Mouse (Mus musculus) mouse trophoblast stem cell (cell line): ENCODE measurements around the gene Ptprd.
"Not testable (repeated sequence)": the region's sequence is repeated elsewhere in the genome, so short reads cannot be mapped to it uniquely, and the experiment has no call there.

Experiments used
- in situ Hi-C, 2 experiments: fragments of 300-500 bp; cut with MseI, MboI; formaldehyde crosslinking; loops; 2 replicates in 1 of 2; 3 replicates in 1 of 2; pipeline ENCODE4 v1.15.1; 2025

Ptprd gene

GRCm38 (mm10) chr4:76037178-76037577 is 2174.6 kb downstream of the Ptprd start:
- in situ Hi-C loops, result not testable (repeated sequence)

DNA sequence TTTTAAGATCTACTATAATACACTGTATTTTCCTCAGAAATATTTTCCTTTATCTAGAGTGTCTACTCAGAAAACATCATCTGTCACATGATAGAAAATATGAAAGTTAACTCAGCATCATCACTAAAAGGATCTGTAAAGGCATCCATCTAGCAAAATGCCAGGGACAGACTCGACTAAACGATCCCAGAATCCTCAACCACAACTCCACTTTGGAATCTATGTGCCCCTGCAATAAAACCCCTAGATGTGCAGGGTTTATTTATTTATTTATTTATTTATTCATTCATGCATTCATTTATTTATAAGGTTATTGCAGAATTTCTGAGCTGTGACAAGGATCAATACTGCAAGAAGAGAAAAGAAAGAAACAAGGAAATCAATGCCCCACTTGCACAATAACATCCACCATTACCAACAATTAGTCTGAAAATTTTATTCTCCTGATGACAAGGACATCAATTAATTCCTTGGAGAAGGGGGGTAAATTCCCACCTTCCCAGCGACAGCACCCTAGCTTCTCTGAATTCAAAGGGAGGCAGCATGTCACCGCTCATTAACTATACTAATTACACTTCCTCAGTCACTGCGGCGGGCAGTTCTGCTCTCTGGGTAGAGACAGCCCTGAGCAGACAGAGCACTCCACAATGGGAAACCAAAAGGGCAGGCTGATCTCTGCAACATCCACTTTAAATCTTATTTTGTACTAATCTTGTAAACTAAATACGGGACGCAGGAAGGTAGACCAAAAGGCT is 2186.0 kb downstream of the Ptprd start:
- in situ Hi-C loops, result no loop called here

- in situ Hi-C loops, result no loop called here
Observed at GRCm38 (mm10) chr4:76024502-76024821, 2187.3 kb downstream of the Ptprd start.

GRCm38 (mm10) chr4:76023756-76024501 is 2187.8 kb downstream of the Ptprd start:
- in situ Hi-C loops, result no loop called here

DNA sequence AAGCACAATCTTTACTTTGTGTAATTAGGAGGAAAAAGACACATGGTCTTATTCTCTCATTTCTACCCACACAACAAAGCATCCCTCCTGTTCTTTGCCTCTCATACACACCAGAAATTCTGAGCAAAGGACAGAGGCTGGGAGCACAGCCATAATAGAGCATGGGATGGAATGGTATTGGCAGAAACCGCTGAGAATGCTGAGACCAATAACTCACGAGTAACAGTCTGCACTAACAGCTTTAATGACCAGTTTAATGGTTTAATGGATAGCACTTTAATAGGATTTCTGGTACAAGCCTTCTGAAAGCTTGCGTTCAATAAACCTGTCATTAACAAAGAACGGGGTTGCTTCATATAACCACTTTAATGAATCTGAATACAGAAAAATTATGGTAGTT is 2190.1 kb downstream of the Ptprd start:
- in situ Hi-C loops, result no loop called here

DNA sequence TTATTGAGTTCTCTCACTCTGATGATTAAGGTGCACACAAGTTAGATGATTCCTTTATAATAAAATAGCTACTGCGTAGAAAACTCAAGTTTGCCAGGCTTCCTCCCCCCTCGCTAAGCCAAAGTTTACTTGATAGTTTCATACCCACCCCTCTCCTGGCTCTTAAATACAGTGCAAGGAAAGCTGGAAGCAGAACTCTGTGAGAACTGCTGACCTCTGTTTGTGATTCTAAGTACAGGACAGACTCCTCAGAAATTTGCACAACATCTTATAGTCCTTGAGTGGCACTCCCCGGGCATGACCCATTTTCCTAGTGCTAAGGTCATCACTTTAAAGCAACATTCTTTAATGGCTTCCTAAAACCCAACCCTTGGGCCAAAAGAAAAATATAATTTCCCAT is 2196.7 kb downstream of the Ptprd start:
- in situ Hi-C loops, result no loop called here

DNA sequence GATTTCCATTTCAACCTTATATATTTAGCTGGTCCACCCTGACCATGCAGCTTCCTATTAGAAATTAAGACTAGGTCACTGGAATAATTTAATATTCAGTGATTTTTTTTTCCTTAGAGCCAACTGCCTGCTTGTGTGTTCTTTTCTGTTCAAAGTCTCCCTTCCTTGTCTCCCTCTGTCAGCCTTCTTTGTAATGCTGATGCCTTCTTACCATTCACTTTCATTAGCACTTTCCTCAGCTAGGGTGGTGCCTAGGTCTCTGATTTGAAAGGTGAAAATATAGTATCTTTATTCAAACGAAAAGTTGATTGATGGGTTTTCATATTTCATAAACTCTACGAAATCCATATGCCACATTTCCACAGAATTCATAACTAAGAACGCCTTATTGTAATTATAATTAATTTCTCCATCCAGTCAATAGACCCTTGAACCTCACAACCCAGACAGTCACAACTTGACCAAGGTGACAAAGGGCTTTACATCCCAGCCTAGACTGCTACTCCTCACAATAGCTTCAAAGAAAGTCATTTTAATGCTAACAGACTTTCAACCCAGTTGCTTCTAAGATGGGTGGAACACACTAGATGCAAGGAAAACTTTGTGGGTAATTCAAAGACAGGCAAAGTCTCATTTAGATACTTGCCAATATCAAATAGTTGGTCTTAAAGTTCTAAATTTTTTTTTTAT is 2197.5 kb downstream of the Ptprd start:
- in situ Hi-C loops, result no loop called here

DNA sequence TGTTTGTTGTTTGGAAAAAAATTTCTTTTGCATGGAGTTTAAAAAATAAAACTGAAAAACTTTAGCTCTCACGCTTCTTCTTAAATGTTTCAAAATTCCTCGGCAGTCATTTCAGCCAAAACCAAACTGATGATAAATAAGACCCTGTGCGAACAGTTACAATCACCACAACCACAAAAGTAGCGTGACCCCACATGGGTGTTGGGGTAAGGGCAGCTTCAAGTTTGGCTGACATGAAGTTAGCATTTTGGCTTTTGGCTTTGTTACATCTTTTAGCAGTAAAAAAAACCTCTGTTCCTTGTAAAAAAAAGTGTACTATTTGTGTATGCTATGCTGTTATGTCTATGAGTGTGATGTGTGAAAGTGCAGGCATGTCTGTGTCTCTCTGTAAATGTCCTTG is 2203.2 kb downstream of the Ptprd start:
- in situ Hi-C loops, result no loop called here

DNA sequence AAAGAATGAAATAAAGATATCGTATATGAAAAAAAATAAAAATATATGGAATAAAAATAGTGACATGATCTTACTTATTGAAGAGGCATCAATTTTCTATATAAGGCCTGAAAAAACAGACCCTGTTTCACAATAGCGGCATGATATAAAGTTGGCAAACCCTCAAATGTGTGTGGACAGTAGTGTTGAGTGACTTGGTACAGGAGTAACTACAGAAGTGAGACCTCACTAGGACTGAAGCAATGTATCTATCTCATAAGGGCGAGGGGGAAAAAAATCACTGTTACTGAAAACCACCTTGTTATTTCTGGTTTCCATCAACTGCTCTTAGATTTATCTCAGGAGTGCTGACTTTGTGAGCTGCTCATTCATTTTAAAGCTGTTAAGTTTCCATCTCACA is 2204.5 kb downstream of the Ptprd start:
- in situ Hi-C loops, result no loop called here

DNA sequence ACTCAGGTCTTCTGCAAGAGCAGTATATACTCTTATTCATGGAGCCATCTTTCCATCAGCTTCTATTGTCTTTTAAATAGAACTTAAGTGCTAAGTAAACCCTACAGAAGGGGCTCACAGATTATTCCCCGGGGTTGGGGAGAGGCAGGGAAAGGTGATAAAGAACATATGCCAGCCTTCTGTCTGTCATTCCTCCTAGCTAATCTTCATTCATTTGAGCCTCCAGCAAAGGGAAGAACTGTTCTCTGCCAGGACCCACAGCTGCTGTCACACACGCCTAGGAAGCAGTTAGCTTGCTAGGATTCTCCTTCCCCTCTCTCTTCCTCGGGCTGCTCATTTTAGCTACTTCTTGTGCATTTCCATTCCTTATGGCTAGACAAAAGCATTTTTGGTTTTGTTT is 2205.0 kb downstream of the Ptprd start:
- in situ Hi-C loops, result no loop called here

- in situ Hi-C loops, result no loop called here
Observed at GRCm38 (mm10) chr4:76004161-76004560, 2207.6 kb downstream of the Ptprd start.

GRCm38 (mm10) chr4:76000258-76000657 is 2211.5 kb downstream of the Ptprd start:
- in situ Hi-C loops, result no loop called here

DNA sequence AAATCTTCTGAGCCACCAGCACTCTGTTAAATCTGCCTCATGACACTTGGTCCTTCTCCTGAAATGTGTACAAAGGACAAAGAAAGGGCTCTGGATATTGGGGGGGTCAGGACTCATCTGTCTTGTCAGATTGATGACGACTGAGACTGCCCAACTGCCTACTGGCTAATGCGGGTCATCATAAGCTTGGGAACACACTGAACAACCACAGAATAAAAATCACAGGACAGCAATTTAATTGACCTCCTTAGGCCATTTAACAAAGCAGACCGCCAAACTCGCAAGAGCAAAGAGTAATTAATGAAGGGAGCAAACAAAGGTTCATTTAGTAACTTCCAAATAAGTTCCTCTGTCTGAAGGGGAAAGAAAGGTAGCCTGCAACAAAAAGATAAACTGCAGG is 2215.9 kb downstream of the Ptprd start:
- in situ Hi-C loops, result no loop called here

DNA sequence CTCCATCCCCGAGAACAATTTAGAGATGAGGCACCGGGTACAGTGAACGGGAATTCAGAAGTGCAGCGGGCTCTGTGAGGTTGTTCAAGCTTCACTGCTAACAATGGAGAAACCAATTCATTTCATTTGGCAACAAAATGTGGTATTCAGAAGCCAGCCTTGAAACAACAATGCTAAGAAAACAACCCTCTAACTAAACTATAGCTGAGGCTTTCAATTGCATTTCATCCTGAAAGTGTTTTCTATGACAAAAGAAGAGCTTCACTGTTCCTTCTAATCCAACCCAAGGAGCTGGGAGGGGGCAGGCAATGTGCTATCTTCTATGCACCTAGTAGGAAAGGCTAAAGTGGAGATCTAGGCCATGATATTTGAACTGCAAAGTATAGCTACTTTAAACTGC is 2217.2 kb downstream of the Ptprd start:
- in situ Hi-C loops, result no loop called here

- in situ Hi-C loops, result no loop called here
Observed at GRCm38 (mm10) chr4:75993092-75993491, 2218.7 kb downstream of the Ptprd start.

DNA sequence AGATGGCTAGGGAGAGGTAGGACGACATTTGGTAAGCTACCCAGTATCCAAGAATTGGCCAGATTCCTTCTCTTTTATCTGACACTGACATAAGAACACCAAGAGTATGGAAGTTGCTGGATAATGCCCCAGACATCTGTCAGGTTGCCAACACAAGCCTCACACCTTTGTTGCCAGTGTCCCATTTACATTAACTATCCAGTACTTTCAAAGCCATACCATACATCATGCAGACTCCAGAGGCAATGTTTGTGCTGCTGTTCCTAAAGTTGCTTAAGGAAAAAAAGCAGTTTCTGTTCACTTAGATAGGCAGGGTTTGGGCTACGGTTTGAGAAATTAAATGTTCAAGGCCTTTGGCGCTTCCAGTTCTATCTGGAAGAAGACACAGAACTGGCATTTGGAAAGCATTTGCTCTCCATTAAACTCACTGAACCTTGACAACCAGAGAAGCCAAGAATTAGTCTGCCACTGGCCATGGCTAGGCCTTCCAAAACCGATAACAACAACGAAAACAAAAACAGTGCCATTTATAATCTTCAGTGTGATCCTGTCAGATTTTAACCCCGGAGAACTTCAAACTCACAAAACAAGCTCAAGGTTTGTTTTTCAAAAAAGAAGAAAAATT is 2220.0 kb downstream of the Ptprd start:
- in situ Hi-C loops, result no loop called here

DNA sequence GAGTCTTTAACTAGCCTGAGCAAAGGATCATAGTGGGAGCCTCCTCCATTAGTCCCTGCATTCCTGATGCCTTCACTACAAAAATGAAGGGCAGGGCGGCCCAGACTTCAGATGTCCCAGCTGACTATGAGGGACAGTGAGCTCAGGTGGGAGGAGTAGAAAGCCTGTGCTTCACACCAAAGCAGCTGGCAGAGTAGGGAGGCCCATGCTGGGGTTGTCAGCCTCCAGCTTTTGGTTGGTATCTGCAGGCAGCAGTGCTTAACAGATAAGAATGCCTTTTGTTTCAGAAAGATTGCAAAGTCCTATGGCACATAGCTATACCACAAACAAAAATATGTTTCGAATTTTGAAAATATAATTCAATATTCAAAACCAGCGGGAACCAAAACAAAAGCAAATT is 2237.0 kb downstream of the Ptprd start:
- in situ Hi-C loops, result no loop called here

DNA sequence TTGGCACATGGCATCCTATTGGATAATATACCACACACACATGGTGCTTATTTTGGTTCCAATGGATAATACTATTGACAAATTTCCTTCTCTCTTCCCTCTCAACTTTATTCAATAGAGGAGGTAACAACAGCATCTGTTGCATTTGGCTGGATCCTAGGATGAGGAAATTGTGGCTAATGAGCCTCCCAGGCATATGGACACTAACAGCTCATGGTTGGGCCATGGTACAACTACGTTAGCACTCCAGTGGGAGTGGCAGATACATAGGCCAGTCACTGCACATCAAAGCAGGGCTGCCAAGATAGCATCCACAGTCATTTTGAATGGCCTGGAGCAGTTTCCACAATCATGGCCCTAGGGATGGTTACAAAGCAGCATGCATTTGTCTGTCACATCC is 2238.4 kb downstream of the Ptprd start:
- in situ Hi-C loops, result no loop called here

- in situ Hi-C loops, result no loop called here
Observed at GRCm38 (mm10) chr4:75969961-75970360, 2241.8 kb downstream of the Ptprd start.

GRCm38 (mm10) chr4:75968618-75969017 is 2243.1 kb downstream of the Ptprd start:
- in situ Hi-C loops, result no loop called here

DNA sequence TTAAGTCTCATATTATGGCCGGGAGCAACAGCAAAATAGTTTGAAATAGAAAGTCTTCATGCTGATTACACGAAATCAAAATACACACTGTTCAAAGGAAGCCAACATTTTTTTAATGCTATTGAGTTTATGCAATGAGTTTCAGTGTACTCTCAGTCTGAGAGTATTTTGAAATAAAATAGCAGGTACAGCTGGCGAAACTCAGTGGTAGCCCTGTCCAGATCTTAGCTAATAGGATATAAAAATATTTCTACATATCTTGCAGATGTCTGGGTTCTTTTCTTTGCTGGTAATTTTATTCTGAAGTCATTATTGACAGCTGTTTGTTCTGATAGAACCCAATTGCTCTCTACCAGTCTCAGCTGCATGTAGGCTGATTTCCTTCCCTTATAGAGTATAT is 2246.0 kb downstream of the Ptprd start:
- in situ Hi-C loops, result no loop called here

- in situ Hi-C loops, result no loop called here
Observed at GRCm38 (mm10) chr4:75962916-75963315, 2248.8 kb downstream of the Ptprd start.
